Mouse (Mus musculus): ENCODE measurements around the gene Tmem86a.

- TF ChIP-seq CTCF (IDR thresholded peaks at IDR 0.05) (no peak), EP300 (IDR thresholded peaks at IDR 0.05) (no peak)
Measured at GRCm38 (mm10) chr7:47061560-47061959, 11.2 kb downstream of the Tmem86a start.
